Mouse (Mus musculus): ENCODE data around the gene 4930486L24Rik. TPM values are rescaled to one million over a fixed set of nuclear protein-coding genes. Genes with fewer than 3 reads are reported as not detected.
"Not testable (repeated sequence)": the region's sequence is repeated elsewhere in the genome, so short reads cannot be mapped to it uniquely, and the experiment has no call there.

The 4930486L24Rik gene
- total RNA-seq (2021) = under 1 TPM in 1 of 2 experiments, not detected in 1; 0.48 TPM
- long read RNA-seq, experiment 1 = 0 reads
- long read RNA-seq, experiment 2 = 0 reads

- no peak for DNase-seq (ENCODE audit: extremely low spot score in 1 of 2, low spot score in 2 of 2)
- no peak within 1 kb of the TSS for H3K4me3 ChIP-seq
- no peak for TF ChIP-seq CTCF (IDR thresholded peaks at IDR 0.05)
- intact Hi-C loops (cut with DNase I) = no loop called here
- H3K27ac ChIP-seq = no peak within 1 kb of the TSS
Observed at GRCm38 (mm10) chr13:60864281-60864680, at the start of gene 4930486L24Rik. 4930486L24Rik (minus strand) TSS chr13:60864475.

- DNase-seq (ENCODE audit: extremely low spot score in 1 of 2, low spot score in 2 of 2); H3K4me3 ChIP-seq; intact Hi-C loops (cut with DNase I); H3K27ac ChIP-seq: not testable (repeated sequence)
Observed at GRCm38 (mm10) chr13:60904780-60905179, 40.5 kb upstream of the 4930486L24Rik start, which contains the start of gene Tpbpb. Tpbpb (minus strand) TSS chr13:60904880.

- no peak for TF ChIP-seq CTCF (IDR thresholded peaks at IDR 0.05)
- intact Hi-C loops (cut with DNase I) = no loop called here
- 0 out of 2 replicates have a peak within 1 kb of the TSS, but pooled peaks have one; percentile 24 for H3K27ac ChIP-seq
- no peak for DNase-seq (ENCODE audit: extremely low spot score in 1 of 2, low spot score in 2 of 2)
- no peak within 1 kb of the TSS for H3K4me3 ChIP-seq
Observed at GRCm38 (mm10) chr13:60897328-60897727, 33.1 kb upstream of the 4930486L24Rik start, which contains the start of gene Ctla2b. Ctla2b (minus strand) TSS chr13:60897447.

GRCm38 (mm10) chr13:60896794-60897193 lies 32.5 kb upstream of the 4930486L24Rik start, which contains the start of gene Gm49392:
Gm49392 (minus strand) TSS chr13:60896894.
- 0 out of 2 replicates have a peak within 1 kb of the TSS, but pooled peaks have one; percentile 24 for H3K27ac ChIP-seq
- DNase-seq (ENCODE audit: extremely low spot score in 1 of 2, low spot score in 2 of 2); H3K4me3 ChIP-seq; intact Hi-C loops (cut with DNase I): not testable (repeated sequence)

GRCm38 (mm10) chr13:60895406-60896160 lies 31.3 kb upstream of the 4930486L24Rik start:
- no peak for TF ChIP-seq CTCF (IDR thresholded peaks at IDR 0.05)
- no peak overlapping the region for H3K4me3 ChIP-seq
- no peak overlapping the region for H3K27ac ChIP-seq
- intact Hi-C loops (cut with DNase I) = no loop called here
- DNase-seq (ENCODE audit: extremely low spot score in 1 of 2, low spot score in 2 of 2) = no peak

- no peak overlapping the region for H3K27ac ChIP-seq
- DNase-seq (ENCODE audit: extremely low spot score in 1 of 2, low spot score in 2 of 2) = no peak
- H3K4me3 ChIP-seq = no peak overlapping the region
- intact Hi-C loops (cut with DNase I) = no loop called here
- no peak for TF ChIP-seq CTCF (IDR thresholded peaks at IDR 0.05)
Observed at GRCm38 (mm10) chr13:60892301-60892700, 28.0 kb upstream of the 4930486L24Rik start.

- intact Hi-C loops (cut with DNase I) = no loop called here
- no peak overlapping the region for H3K4me3 ChIP-seq
- no peak overlapping the region for H3K27ac ChIP-seq
- no peak for TF ChIP-seq CTCF (IDR thresholded peaks at IDR 0.05)
- no peak for DNase-seq (ENCODE audit: extremely low spot score in 1 of 2, low spot score in 2 of 2)
Observed at GRCm38 (mm10) chr13:60848241-60849120, 15.8 kb downstream of the 4930486L24Rik start.

- DNase-seq (ENCODE audit: extremely low spot score in 1 of 2, low spot score in 2 of 2) = no peak
- intact Hi-C loops (cut with DNase I) = no loop called here
- Histone ChIP-seq H3K27ac (no peak overlapping the region), H3K4me3 (no peak overlapping the region)
- TF ChIP-seq CTCF (IDR thresholded peaks at IDR 0.05) = no peak
Observed at GRCm38 (mm10) chr13:60843153-60843552, 21.1 kb downstream of the 4930486L24Rik start.

GRCm38 (mm10) chr13:60842703-60843102 lies 21.6 kb downstream of the 4930486L24Rik start:
- no peak overlapping the region for H3K4me3 ChIP-seq
- H3K27ac ChIP-seq = no peak overlapping the region
- TF ChIP-seq CTCF (IDR thresholded peaks at IDR 0.05) = no peak
- intact Hi-C loops (cut with DNase I) = no loop called here
- no peak for DNase-seq (ENCODE audit: extremely low spot score in 1 of 2, low spot score in 2 of 2)

GRCm38 (mm10) chr13:60839353-60839902 lies 24.8 kb downstream of the 4930486L24Rik start:
- no peak for DNase-seq (ENCODE audit: extremely low spot score in 1 of 2, low spot score in 2 of 2)
- TF ChIP-seq CTCF (IDR thresholded peaks at IDR 0.05) = no peak
- Histone ChIP-seq H3K4me3 (no peak overlapping the region), H3K27ac (no peak overlapping the region)
- intact Hi-C loops (cut with DNase I) = no loop called here

GRCm38 (mm10) chr13:60826052-60826451 lies 38.2 kb downstream of the 4930486L24Rik start:
- no peak for DNase-seq (ENCODE audit: extremely low spot score in 1 of 2, low spot score in 2 of 2)
- intact Hi-C loops (cut with DNase I) = no loop called here
- TF ChIP-seq CTCF (IDR thresholded peaks at IDR 0.05) = peak; percentile 34
- Histone ChIP-seq H3K4me3 (no peak overlapping the region), H3K27ac (no peak overlapping the region)

Measured in left cerebral cortex, adult 2 months (tissue).